Mouse (Mus musculus) stomach, embryonic 16.5 days (tissue): ENCODE measurements around the gene Aldob. TPM values are rescaled to one million over a fixed set of nuclear protein-coding genes. Genes with fewer than 3 reads are reported as not detected.
A peak's percentile ranks its signal among the peaks of the same experiment; 100 is the strongest.

ENCODE experiments used
- ATAC-seq: fragments of 200-750 bp; cut with Nextera tagmentation; 2 replicates; pipeline ENCODE4 v1.8.0; 2017; ENCODE audit warnings: moderate number of reproducible peaks, moderate TSS enrichment; ENCODE audit not compliant: insufficient read depth, low FRiP score
- H3K27ac ChIP-seq: fragments of 300-500 bp; sonication (generic); 2 replicates; pipeline ENCODE4 v1.5.1; 2014; ENCODE audit warnings: low read length
- H3K27me3 ChIP-seq: fragments of 300-500 bp; sonication (generic); 2 replicates; pipeline ENCODE4 v1.6.1; 2014; ENCODE audit warnings: low read length, control low read depth, mixed read lengths; ENCODE audit not compliant: control insufficient read depth, insufficient read depth
- H3K36me3 ChIP-seq: fragments of 300-500 bp; sonication (generic); 2 replicates; pipeline ENCODE4 v1.6.1; 2014; ENCODE audit warnings: low read length; ENCODE audit not compliant: control insufficient read depth, insufficient read depth
- H3K4me1 ChIP-seq: fragments of 300-500 bp; sonication (generic); 2 replicates; pipeline ENCODE4 v1.6.1; 2014; ENCODE audit warnings: low read length, control low read depth, mixed read lengths; ENCODE audit not compliant: control insufficient read depth, insufficient read depth
- H3K4me2 ChIP-seq: fragments of 300-500 bp; sonication (generic); 2 replicates; pipeline ENCODE4 v1.6.1; 2014; ENCODE audit warnings: low read depth, low read length, mixed read lengths
- H3K4me3 ChIP-seq: fragments of 300-500 bp; sonication (generic); replicated peaks from 2 replicates; pipeline ENCODE4 v1.5.1; 2014; ENCODE audit warnings: mild to moderate bottlenecking, low read length
- H3K9ac ChIP-seq: fragments of 300-500 bp; sonication (generic); 2 replicates; pipeline ENCODE4 v1.6.1; 2014; ENCODE audit warnings: low read length
- H3K9me3 ChIP-seq: fragments of 300-500 bp; sonication (generic); replicated peaks from 2 replicates; pipeline ENCODE4 v1.6.1; 2016; ENCODE audit warnings: low read length, control low read depth; ENCODE audit not compliant: control insufficient read depth
- WGBS: fragments of 180-500 bp; shearing (Covaris S2); extraction: QIAGEN DNeasy Blood & Tissue Kit; methylation state at CpG from one replicate; pipeline ENCODE4 v1.1.7; 2014; 5-methylcytosine and 5-hydroxymethylcytosine counted together
- polyA plus RNA-seq: library from polyadenylated mRNA; unstranded; fragments of >200 nt; fragmentation: Nextera tagmentation; extraction: Ambion mirVana; gene quantifications from 2 replicates; pipeline ENCODE4 v1.2.1, GENCODE M21; 2015

The Aldob gene
- polyA plus RNA-seq, 1 experiment from 2014 or later = 84.5 TPM

DNA sequence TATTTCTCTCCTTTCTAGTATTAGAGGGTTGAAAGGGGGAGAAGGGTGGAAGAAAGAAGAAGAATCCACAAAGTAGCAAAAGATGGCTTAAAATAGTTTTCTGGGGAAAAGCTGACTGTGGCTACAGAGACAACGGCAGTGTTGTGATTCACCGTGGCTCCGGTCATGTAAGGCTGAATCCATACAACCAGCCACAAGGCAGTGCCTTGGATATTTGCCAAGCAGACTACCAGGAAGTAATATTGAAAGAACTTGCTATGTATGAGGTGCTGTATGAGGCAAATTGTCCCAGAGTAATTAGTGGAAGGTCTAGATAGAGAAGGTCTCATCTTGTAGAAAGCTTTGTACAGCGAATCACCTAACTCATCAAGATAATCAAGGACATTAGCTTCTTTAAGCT lies 22.8 kb upstream of the Aldob start:
- no peak overlapping the region for H3K4me2 ChIP-seq
- no peak overlapping the region for H3K27ac ChIP-seq
- WGBS = 72% methylated on average over 4 of the region's 4 CpGs
- no peak overlapping the region for H3K9ac ChIP-seq
- no peaks in the 10 kb centered on the region for H3K9me3 ChIP-seq
- no peak for ATAC-seq
- H3K4me3 ChIP-seq = no peak overlapping the region
- H3K27me3 ChIP-seq = no peaks in the 10 kb centered on the region
- H3K36me3 ChIP-seq = no peaks in the 10 kb centered on the region
- no peaks in the 10 kb centered on the region for H3K4me1 ChIP-seq

DNA sequence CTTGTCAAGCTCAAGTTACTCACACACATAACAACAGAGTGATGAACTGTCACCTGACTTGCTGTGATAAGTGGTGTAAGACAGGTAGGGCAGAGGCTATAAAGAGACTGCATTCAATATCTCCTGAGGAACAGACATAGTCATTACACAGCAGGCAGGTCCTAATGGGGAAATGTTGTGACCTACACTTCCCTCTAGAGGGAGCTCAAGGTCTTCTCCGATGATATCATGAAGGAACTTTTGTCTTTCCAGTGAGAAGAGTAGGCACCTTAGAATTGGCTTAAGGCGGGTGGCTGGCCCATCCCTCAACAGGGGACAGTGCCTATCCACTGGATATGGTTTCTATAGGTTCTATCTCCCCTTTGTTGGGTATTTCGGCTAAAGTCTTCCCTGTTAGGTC lies 18.3 kb upstream of the Aldob start:
- no peaks in the 10 kb centered on the region for H3K9me3 ChIP-seq
- no peak overlapping the region for H3K4me3 ChIP-seq
- H3K27me3 ChIP-seq = no peaks in the 10 kb centered on the region
- no peak; the same call in 1 of the 2 replicates for ATAC-seq
- H3K27ac ChIP-seq = no peak overlapping the region
- H3K4me1 ChIP-seq = no peaks in the 10 kb centered on the region
- 19% methylated on average over 3 of the region's 3 CpGs for WGBS
- H3K9ac ChIP-seq = no peak overlapping the region
- H3K36me3 ChIP-seq = no peaks in the 10 kb centered on the region
- H3K4me2 ChIP-seq = no peak overlapping the region

DNA sequence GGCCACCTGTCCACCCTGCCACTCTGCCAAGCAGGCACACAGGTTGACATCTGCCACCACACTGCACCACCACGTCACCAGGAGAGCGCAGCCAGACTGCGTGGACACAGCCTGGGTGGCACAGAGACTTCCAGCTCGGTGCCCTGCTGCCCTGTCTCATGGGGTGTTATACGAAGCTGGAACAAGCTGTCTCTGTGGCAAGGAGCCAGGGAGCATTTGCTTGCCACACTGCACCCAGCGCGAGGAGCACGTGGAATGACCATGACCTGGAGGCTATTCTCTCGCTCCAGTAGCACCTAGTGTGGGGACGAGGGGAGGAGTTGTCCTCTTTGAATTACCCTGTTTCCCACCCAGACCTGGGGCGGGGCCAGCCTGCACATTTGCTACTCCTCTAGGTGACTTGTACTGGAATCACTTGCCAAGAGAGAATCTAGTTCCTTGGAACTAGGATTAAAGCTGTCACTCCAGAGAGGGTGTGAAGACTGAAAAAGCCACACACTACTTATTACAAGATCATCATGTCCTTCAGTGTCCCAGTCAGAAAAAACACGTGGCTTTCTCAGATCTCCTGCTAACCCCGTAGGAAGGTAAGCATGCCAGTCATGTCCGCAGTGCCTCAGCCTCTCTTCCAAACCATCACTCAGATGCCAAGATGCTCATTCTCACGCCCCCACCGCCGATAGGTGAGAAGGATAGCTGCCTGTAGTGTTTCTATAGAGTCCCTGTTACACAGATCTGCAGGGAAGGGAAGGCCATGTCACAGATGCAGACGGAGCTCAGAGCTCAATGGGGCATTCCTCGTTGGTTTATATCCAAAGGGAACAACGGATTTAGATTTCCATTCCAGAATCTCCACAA lies 10.8 kb upstream of the Aldob start:
- Histone ChIP-seq H3K9ac (no peak overlapping the region), H3K4me3 (no peak overlapping the region), H3K4me2 (no peak overlapping the region), H3K4me1 (no peaks in the 10 kb centered on the region), H3K27me3 (no peaks in the 10 kb centered on the region), H3K9me3 (no peaks in the 10 kb centered on the region), H3K36me3 (no peaks in the 10 kb centered on the region), H3K27ac (no peak overlapping the region)
- peak; percentile 64 for ATAC-seq
- WGBS = 61% methylated on average over 20 of the region's 20 CpGs

GRCm38 (mm10) chr4:49558181-49558580 lies 8.8 kb upstream of the Aldob start:
- H3K27ac ChIP-seq = no peak overlapping the region
- H3K27me3 ChIP-seq = no peaks in the 10 kb centered on the region

DNA sequence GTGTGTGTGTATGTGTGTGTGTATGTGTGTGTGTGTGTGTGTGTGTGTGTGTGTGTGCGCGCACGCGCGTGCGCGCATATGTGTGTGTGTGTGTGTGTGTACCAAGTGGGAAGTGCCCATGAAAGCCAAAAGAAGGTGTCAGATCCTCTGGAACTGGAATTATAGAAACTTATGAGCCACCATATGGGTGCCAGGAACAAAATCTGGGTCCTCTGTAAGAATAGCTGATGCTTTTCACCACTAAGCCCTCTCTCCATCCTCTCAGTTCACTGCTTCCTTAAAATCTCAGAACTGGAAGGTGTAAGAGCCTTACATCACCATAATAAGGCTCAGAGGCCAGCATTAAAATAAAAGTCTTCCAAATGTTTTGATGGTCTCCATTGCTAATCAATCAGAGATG lies 8.0 kb upstream of the Aldob start:
- Histone ChIP-seq H3K9me3 (no peaks in the 10 kb centered on the region), H3K4me3 (no peak overlapping the region), H3K4me1 (no peaks in the 10 kb centered on the region), H3K36me3 (no peaks in the 10 kb centered on the region), H3K4me2 (no peak overlapping the region), H3K27me3 (no peaks in the 10 kb centered on the region), H3K27ac (no peak overlapping the region), H3K9ac (no peak overlapping the region)
- ATAC-seq = no peak
- WGBS = 96% methylated on average over 7 of the region's 7 CpGs

More at GRCm38 (mm10) chr4:49558181-49558580, 8.8 kb upstream of the Aldob start:
- no peak overlapping the region for H3K4me3 ChIP-seq
- no peak overlapping the region for H3K4me2 ChIP-seq
- peak; percentile 33; the same call in 1 of the 2 replicates for ATAC-seq
- no peaks in the 10 kb centered on the region for H3K9me3 ChIP-seq
- WGBS = 53% methylated on average over 2 of the region's 2 CpGs
- H3K9ac ChIP-seq = no peak overlapping the region
- no peaks in the 10 kb centered on the region for H3K36me3 ChIP-seq
- no peaks in the 10 kb centered on the region for H3K4me1 ChIP-seq

DNA sequence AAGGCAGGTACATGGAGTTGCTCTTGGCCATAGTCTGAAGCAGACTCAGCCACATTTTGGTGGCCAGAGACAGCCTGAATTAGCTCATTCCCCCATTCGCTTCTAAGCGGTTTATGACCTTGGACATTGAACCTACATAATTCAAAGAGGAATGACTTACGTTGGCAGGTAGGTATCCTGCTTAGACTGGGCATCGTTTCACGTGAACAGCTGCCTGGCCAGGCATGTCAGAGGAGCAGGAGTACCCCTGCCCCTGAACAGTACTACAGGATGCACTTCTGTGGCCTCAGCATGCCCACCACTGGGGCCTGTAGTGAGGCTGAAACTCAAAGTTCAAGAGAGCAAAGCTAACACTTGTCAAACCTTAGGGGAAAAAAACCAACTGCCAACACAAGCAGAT lies 4.0 kb upstream of the Aldob start:
- no peak for ATAC-seq
- Histone ChIP-seq H3K9me3 (no peaks in the 10 kb centered on the region), H3K4me1 (no peaks in the 10 kb centered on the region), H3K4me3 (no peak overlapping the region), H3K36me3 (no peaks in the 10 kb centered on the region), H3K9ac (no peak overlapping the region), H3K27ac (no peak overlapping the region), H3K27me3 (no peaks in the 10 kb centered on the region), H3K4me2 (no peak overlapping the region)
- WGBS = 81% methylated on average over 5 of the region's 5 CpGs

DNA sequence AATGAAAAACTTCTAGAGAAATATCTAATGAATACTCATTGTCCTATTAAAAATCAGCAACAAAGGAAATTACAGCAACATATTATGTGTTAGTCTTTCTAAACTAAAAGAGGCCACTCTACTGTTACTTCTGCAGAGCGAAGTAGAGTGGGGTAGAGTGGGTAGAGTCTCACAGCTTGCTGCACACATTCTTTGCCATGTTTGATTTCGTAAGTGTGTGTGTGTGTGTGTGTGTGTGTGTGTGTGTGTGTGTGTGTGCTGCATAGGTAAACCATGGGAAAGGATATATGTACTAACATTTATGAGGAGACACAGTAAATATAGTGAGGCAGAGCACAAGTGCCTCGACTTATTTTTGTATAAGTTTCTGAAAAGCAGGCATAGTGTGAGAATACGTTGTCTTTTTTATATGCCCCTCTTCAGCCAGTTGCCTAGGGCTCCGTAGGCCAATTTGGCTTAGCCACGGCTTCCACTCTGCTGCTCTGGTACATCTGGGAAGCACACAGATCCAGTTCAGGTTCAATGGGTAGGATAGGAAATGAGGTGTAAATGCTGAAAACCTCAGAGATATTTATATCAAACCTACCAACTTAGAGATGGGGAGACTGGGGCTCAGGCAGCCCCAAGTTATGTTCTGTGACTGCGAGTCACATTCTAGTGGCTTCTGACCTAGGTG lies 1.7 kb downstream of the Aldob start:
- no peak overlapping the region for H3K9ac ChIP-seq
- H3K27me3 ChIP-seq = no peaks in the 10 kb centered on the region
- H3K4me2 ChIP-seq = no peak overlapping the region
- no peak overlapping the region for H3K27ac ChIP-seq
- no peaks in the 10 kb centered on the region for H3K36me3 ChIP-seq
- no peaks in the 10 kb centered on the region for H3K9me3 ChIP-seq
- no peaks in the 10 kb centered on the region for H3K4me1 ChIP-seq
- 85% methylated on average over 7 of the region's 7 CpGs for WGBS
- no peak for ATAC-seq
- 0 out of 2 replicates have a peak overlapping the region, but pooled peaks have one; percentile 10 for H3K4me3 ChIP-seq

GRCm38 (mm10) chr4:49546873-49547543 lies 2.3 kb downstream of the Aldob start:
- no peaks in the 10 kb centered on the region for H3K27me3 ChIP-seq
- no peak overlapping the region for H3K4me2 ChIP-seq
- no peak overlapping the region for H3K4me3 ChIP-seq
- no peaks in the 10 kb centered on the region for H3K9me3 ChIP-seq
- H3K4me1 ChIP-seq = no peaks in the 10 kb centered on the region
- no peaks in the 10 kb centered on the region for H3K36me3 ChIP-seq
- ATAC-seq = no peak
- H3K27ac ChIP-seq = no peak overlapping the region
- no peak overlapping the region for H3K9ac ChIP-seq
- WGBS = 57% methylated on average over 6 of the region's 6 CpGs

DNA sequence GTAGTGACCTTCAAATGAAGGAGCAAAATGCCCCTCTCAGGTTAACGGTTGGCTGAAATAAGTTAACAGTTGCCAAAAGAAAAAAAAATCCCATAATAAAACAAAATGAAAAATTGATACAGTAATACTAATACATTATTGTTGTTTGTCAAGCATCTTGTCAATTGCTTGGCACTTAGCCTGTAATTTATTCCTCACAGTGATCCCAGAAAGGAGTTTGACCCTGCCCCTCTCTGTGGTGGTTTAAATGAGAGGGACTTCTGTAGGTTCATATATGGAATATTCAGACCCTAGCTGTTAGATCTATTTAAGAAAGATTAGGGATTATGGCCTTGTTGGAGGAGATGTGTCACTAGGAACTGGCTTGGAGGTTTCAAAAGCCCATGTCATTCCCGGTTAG lies 3.3 kb downstream of the Aldob start:
- 82% methylated on average over 2 of the region's 2 CpGs for WGBS
- Histone ChIP-seq H3K4me2 (no peak overlapping the region), H3K27ac (no peak overlapping the region)

More for the DNA sequence above, 3.3 kb downstream of the Aldob start:
- Histone ChIP-seq H3K4me3 (no peak overlapping the region), H3K36me3 (no peaks in the 10 kb centered on the region), H3K4me1 (no peaks in the 10 kb centered on the region), H3K9me3 (no peaks in the 10 kb centered on the region), H3K9ac (no peak overlapping the region), H3K27me3 (no peaks in the 10 kb centered on the region)
- ATAC-seq = no peak
